Mouse (Mus musculus) embryonic facial prominence, embryonic 11.5 days (tissue): ENCODE results near the gene Olfr282. TPM values are rescaled to one million over a fixed set of nuclear protein-coding genes. Genes with fewer than 3 reads are reported as not detected.

Source experiments
- polyA plus RNA-seq: library from polyadenylated mRNA; unstranded; fragments of >200 nt; fragmentation: Nextera tagmentation; extraction: Ambion mirVana; gene quantifications from 2 replicates; pipeline ENCODE4 v1.2.1, GENCODE M21; 2014

Olfr282 gene
- polyA plus RNA-seq, 1 experiment from 2014 or later = not detected

Other genes with a start within 250 kb of the Olfr282 start
- gene Olfr288, start 235.7 kb upstream of the Olfr282 start, polyA plus RNA-seq = not detected in 2 replicates
- gene Gm44579, start 210.2 kb upstream of the Olfr282 start, polyA plus RNA-seq = not detected in 2 replicates
- not detected in 2 replicates for gene Olfr287, start 210.2 kb upstream of the Olfr282 start, polyA plus RNA-seq
- not detected in 2 replicates for gene Olfr286, start 196.8 kb upstream of the Olfr282 start, polyA plus RNA-seq
- gene H1fnt, start 173.9 kb upstream of the Olfr282 start, polyA plus RNA-seq = not detected in 2 replicates
- 0.26 and 0.50 TPM in 2 replicates for gene Zfp641, start 135.1 kb upstream of the Olfr282 start, polyA plus RNA-seq
- not detected in 2 replicates for gene Olfr285, start 113.9 kb upstream of the Olfr282 start, polyA plus RNA-seq
- not detected in 2 replicates for gene Olfr284, start 90.2 kb upstream of the Olfr282 start, polyA plus RNA-seq
- gene Olfr283, start 50.3 kb upstream of the Olfr282 start, polyA plus RNA-seq = not detected in 2 replicates
- gene Olfr281, start 21.4 kb downstream of the Olfr282 start, polyA plus RNA-seq = not detected in 2 replicates
- not detected in 2 replicates for gene OR5BS1P, start 38.7 kb downstream of the Olfr282 start, polyA plus RNA-seq
- gene Lalba, start 51.5 kb downstream of the Olfr282 start, polyA plus RNA-seq = 0.38 and 0.39 TPM in 2 replicates
- not detected in 2 replicates for gene Olfr279, start 61.2 kb downstream of the Olfr282 start, polyA plus RNA-seq
- 145 and 153 TPM in 2 replicates for gene Kansl2, start 103.0 kb downstream of the Olfr282 start, polyA plus RNA-seq
- gene Ccnt1, start 139.7 kb downstream of the Olfr282 start, polyA plus RNA-seq = 61.4 and 61.8 TPM in 2 replicates
- not detected in 2 replicates for gene 4930415O20Rik, start 139.8 kb downstream of the Olfr282 start, polyA plus RNA-seq
- gene Adcy6, start 178.9 kb downstream of the Olfr282 start, polyA plus RNA-seq = 8.4 and 10.4 TPM in 2 replicates
- 32.3 and 33.4 TPM in 2 replicates for gene Cacnb3, start 199.6 kb downstream of the Olfr282 start, polyA plus RNA-seq
- 20.8 and 22.0 TPM in 2 replicates for gene Ddx23, start 231.7 kb downstream of the Olfr282 start, polyA plus RNA-seq
- 0.63 and 0.92 TPM in 2 replicates for gene Rnd1, start 246.2 kb downstream of the Olfr282 start, polyA plus RNA-seq